Comparison of ENCODE assay signal across 8 mouse cellular contexts in the genomic region with DNA sequence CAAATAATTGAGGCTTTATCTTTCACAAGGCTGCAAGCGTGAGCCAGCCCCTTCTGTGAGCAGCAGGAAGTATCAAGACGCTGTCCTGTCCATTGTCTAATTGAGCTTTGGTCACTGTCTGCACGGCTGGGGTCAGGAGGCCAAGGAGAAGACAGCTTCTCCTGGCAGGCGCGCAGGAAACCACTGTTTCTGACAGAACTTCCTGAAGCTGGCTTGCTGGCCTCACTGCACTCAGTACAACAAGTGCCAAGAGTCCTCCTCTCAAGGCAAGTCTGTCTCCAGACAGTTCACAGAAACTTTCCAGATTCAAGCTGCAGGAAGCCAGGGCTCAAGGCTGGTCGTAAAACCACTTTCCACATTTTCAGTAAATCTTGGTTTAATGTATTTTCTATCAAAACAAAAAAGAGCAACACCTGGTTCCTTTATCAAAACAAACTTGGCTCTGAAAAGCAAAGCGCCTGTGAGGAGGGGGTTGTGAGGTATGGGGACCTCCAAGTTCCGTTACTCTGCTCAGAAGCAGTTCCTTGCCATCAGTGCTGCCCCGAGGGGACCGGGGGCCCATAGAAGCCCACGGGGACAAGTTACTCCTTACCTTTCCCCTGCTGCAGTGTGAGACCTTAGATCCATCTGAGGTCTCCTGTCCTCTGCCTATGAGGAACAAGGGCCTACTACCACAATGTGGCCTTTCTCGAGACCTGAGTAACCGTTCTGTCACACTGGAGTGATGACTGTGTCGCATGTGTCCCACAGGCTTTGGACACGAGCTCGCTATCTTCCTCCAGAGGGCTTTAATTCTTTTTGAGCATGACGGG. TPM values are rescaled to one million over a fixed set of nuclear protein-coding genes. Genes with fewer than 3 reads are reported as not detected.
DNase-seq lines count a peak whose midpoint lies in the region; ATAC-seq lines count a peak whose summit lies in the region.

No protein-coding gene starts in this region.

- H3K27me3 ChIP-seq in embryonic facial prominence, embryonic 14.5 days (replicated peaks; ENCODE audit: control insufficient read depth, insufficient read depth, low read length): no peaks in the 10 kb centered on the region
- no peaks in the 10 kb centered on the region; the same call in 1 of the 2 replicates for H3K27me3 ChIP-seq in limb, embryonic 15.5 days
- H3K27me3 ChIP-seq in midbrain, embryonic 13.5 days: no peaks in the 10 kb centered on the region

- peak overlapping the region; percentile 54 for H3K27ac ChIP-seq in embryonic facial prominence, embryonic 14.5 days (replicated peaks; ENCODE audit: low read depth, low read length)
- peak overlapping the region; percentile 80 for H3K27ac ChIP-seq in limb, embryonic 15.5 days
- H3K27ac ChIP-seq in midbrain, embryonic 13.5 days: peak overlapping the region; percentile 44

- H3K9ac ChIP-seq in embryonic facial prominence, embryonic 14.5 days (ENCODE audit: low read depth, low read length): no peak overlapping the region
- H3K9ac ChIP-seq in limb, embryonic 15.5 days: no peak overlapping the region; the same call in 1 of the 2 replicates
- no peak overlapping the region for H3K9ac ChIP-seq in midbrain, embryonic 13.5 days (replicated peaks)

- H3K4me1 ChIP-seq in embryonic facial prominence, embryonic 14.5 days (ENCODE audit: control insufficient read depth, insufficient read depth, low read length): peaks cover 12% of the 10 kb centered on the region; the same call in 1 of the 2 replicates
- H3K4me1 ChIP-seq in limb, embryonic 15.5 days: peaks cover 46% of the 10 kb centered on the region
- peaks cover 42% of the 10 kb centered on the region for H3K4me1 ChIP-seq in midbrain, embryonic 13.5 days (replicated peaks)

- whole genome bisulfite sequencing in embryonic facial prominence, embryonic 14.5 days: 51% methylated on average over 17 of the region's 17 CpGs
- WGBS in limb, embryonic 15.5 days: 40% methylated on average over 17 of the region's 17 CpGs
- WGBS in midbrain, embryonic 13.5 days: 62% methylated on average over 17 of the region's 17 CpGs

- H3K4me2 ChIP-seq in embryonic facial prominence, embryonic 14.5 days (ENCODE audit: low read depth, low read length): no peak overlapping the region
- no peak overlapping the region for H3K4me2 ChIP-seq in limb, embryonic 15.5 days
- no peak overlapping the region for H3K4me2 ChIP-seq in midbrain, embryonic 13.5 days (replicated peaks)

- no peak overlapping the region for H3K4me3 ChIP-seq in embryonic facial prominence, embryonic 14.5 days (ENCODE audit: low read depth, low read length)
- no peak overlapping the region for H3K4me3 ChIP-seq in limb, embryonic 15.5 days
- H3K4me3 ChIP-seq in midbrain, embryonic 13.5 days (replicated peaks): no peak overlapping the region

- ATAC-seq in embryonic facial prominence, embryonic 14.5 days (ENCODE audit: low read depth): no peak; the same call in 1 of the 2 replicates
- ATAC-seq in limb, embryonic 15.5 days (ENCODE audit: insufficient number of reproducible peaks, low FRiP score, low TSS enrichment, low read depth): no peak
- ATAC-seq in midbrain, embryonic 13.5 days: no peak

- peaks cover 30% of the 10 kb centered on the region for H3K36me3 ChIP-seq in embryonic facial prominence, embryonic 14.5 days (ENCODE audit: control insufficient read depth, insufficient read depth, low read length)
- H3K36me3 ChIP-seq in limb, embryonic 15.5 days: peaks cover 14% of the 10 kb centered on the region
- peaks cover 44% of the 10 kb centered on the region for H3K36me3 ChIP-seq in midbrain, embryonic 13.5 days

- DNase-seq in layer of hippocampus, adult 11-12 months (ENCODE audit: low spot score): peak; percentile 58
- no peak for DNase-seq in layer of hippocampus, postnatal 36 days
- DNase-seq in embryonic facial prominence, embryonic 14.5 days (ENCODE audit: low spot score): peak; percentile 81
- DNase-seq in heart, postnatal 4 days: peak; percentile 73
- peak; percentile 57 to 63 for DNase-seq in thymus, postnatal 36 days
- DNase-seq in spleen, postnatal 14 days (ENCODE audit: low spot score in 2 of 2): no peak

- no peaks in the 10 kb centered on the region for H3K9me3 ChIP-seq in embryonic facial prominence, embryonic 14.5 days (ENCODE audit: control insufficient read depth, low read length)
- no peaks in the 10 kb centered on the region for H3K9me3 ChIP-seq in limb, embryonic 15.5 days
- H3K9me3 ChIP-seq in midbrain, embryonic 13.5 days: no peaks in the 10 kb centered on the region

RNA-seq across cellular contexts. Expression of gene Mvb12b, which starts 17.2 kb away (rescaled TPM):
- 10 to 100 TPM; 91.3 to 91.5 TPM for total RNA-seq in layer of hippocampus, postnatal 36 days (2021)
- polyA plus RNA-seq in embryonic facial prominence, embryonic 14.5 days (2014; fragmentation: Nextera tagmentation; extraction: Ambion mirVana): 14.1 and 16.3 TPM in 2 replicates
- total RNA-seq in heart, postnatal 4 days (2021): 10 to 100 TPM; 28.1 to 29.3 TPM
- 18.2 and 19.0 TPM in 2 replicates for polyA plus RNA-seq in limb, embryonic 15.5 days (2015; fragmentation: Nextera tagmentation; extraction: Ambion mirVana)
- polyA plus RNA-seq in midbrain, embryonic 13.5 days (2015; fragmentation: Nextera tagmentation; extraction: Ambion mirVana): 68.1 and 73.0 TPM in 2 replicates

Comparison
In these comparisons a context has a peak if more than half of its experiments do, and no peak if none do; other contexts are left out.
1. DNase-seq: peak in layer of hippocampus, adult 11-12 months (single experiment), embryonic facial prominence, embryonic 14.5 days (single experiment), heart, postnatal 4 days (single experiment) and thymus, postnatal 36 days (2 of 2); none in layer of hippocampus, postnatal 36 days (0 of 2) and spleen, postnatal 14 days (0 of 2).
2. Peak in every context shown above with its lines, with median percentiles within 50 percentile points of each other: H3K27ac ChIP-seq.